Mouse (Mus musculus) skeletal muscle tissue, adult 2 months (tissue): ENCODE measurements around the gene Kcnj12.
A peak's percentile ranks its signal among the peaks of the same experiment; 100 is the strongest.

Experiments used
- DNase-seq: peaks from one replicate; pipeline ENCODE4 v3.0.0-alpha.2; 2012; ENCODE audit warnings: low read depth, low spot score

Gene Kcnj12

GRCm38 (mm10) chr11:61059691-61060457 is 37.5 kb downstream of the Kcnj12 start:
- peak; percentile 51 for DNase-seq

GRCm38 (mm10) chr11:61060634-61061033 is 38.3 kb downstream of the Kcnj12 start:
- peak; percentile 64 for DNase-seq

GRCm38 (mm10) chr11:61062548-61063461 is 40.4 kb downstream of the Kcnj12 start:
- peak; percentile 21 for DNase-seq

- no peak for DNase-seq
These were observed 41.1 kb downstream of the Kcnj12 start for GRCm38 (mm10) chr11:61063503-61063902.

GRCm38 (mm10) chr11:61065620-61066019 is 43.3 kb downstream of the Kcnj12 start:
- DNase-seq = peak; percentile 25

- no peak for DNase-seq
These were observed 44.9 kb downstream of the Kcnj12 start for GRCm38 (mm10) chr11:61067133-61067835.

GRCm38 (mm10) chr11:61068866-61069265 is 46.5 kb downstream of the Kcnj12 start:
- no peak for DNase-seq

GRCm38 (mm10) chr11:61069645-61070044 is 47.3 kb downstream of the Kcnj12 start:
- no peak for DNase-seq

- peak; percentile 63 for DNase-seq
These were observed 52.4 kb downstream of the Kcnj12 start for GRCm38 (mm10) chr11:61074646-61075317.

GRCm38 (mm10) chr11:61075361-61076326 is 53.3 kb downstream of the Kcnj12 start:
- DNase-seq = no peak

GRCm38 (mm10) chr11:61081624-61082023 is 59.3 kb downstream of the Kcnj12 start:
- DNase-seq = no peak

- no peak for DNase-seq
These were observed 67.8 kb downstream of the Kcnj12 start for GRCm38 (mm10) chr11:61090195-61090594.

- DNase-seq = no peak
These were observed 68.8 kb downstream of the Kcnj12 start for GRCm38 (mm10) chr11:61091192-61091591.

GRCm38 (mm10) chr11:61091642-61092262 is 69.4 kb downstream of the Kcnj12 start:
- peak; percentile 47 for DNase-seq

GRCm38 (mm10) chr11:61098046-61098445 is 75.7 kb downstream of the Kcnj12 start:
- no peak for DNase-seq

- DNase-seq = no peak
These were observed 80.3 kb downstream of the Kcnj12 start for GRCm38 (mm10) chr11:61102397-61103339.

GRCm38 (mm10) chr11:61104241-61104901 is 82.0 kb downstream of the Kcnj12 start:
- peak; percentile 86 for DNase-seq

GRCm38 (mm10) chr11:61108911-61109361 is 86.6 kb downstream of the Kcnj12 start:
- no peak for DNase-seq
